Mouse (Mus musculus) adrenal gland, postnatal 25 days (tissue): Measurements from ENCODE around the gene AA986860. TPM values are rescaled to one million over a fixed set of nuclear protein-coding genes. Genes with fewer than 3 reads are reported as not detected.
A peak's percentile ranks its signal among the peaks of the same experiment; 100 is the strongest.

ENCODE experiments used
- DNase-seq: peaks from one replicate; pipeline ENCODE4 v3.0.0; 2021; ENCODE audit warnings: mixed read lengths
- total RNA-seq: library from RNA; stranded (reverse); gene quantifications from 2 replicates; pipeline ENCODE4 v1.2.3, GENCODE M21; 2021

AA986860 gene
- total RNA-seq, 1 experiment from 2014 or later, result 3.4 TPM

DNA sequence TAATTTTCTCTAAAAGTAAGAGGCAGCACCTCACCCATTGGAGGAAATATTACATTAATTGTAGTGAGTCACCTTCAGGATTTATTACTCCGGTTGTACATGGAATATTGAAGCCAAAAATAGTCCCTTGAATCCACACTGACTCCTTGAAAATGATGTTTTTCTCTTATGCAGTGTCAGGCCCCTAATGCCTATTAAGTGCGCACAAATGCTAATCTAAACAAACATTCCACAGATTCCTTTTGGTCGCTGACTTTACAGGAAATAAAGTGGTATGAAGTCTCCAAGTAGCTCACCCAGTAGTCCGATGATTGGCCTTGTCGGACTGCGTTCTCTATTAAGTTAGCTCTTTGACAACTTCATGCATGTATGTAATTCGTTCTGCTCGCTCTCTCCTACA lies 3.1 kb downstream of the AA986860 start:
- DNase-seq, result no peak

DNA sequence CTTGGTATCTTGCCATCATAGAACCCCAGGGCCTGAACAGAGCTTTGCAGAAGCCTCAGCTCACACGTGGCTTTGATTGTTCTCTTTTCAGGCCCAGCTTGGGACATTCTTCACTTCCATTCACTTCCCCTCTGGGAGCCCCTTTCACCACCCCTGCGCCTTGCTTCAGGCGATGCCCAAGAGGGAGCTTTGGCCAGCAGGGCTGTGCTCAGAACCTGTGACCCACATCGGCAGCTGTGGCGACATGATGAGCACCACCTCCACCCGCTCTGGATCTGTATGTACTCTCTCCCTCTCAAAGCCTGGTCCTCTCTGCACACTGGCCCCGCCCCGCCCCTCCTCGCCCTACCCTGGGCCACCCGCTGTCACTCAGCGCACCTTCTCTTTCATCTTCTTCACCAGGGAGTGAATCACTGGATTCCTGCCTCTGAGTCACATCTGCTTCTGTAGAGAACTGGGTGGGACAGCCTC lies 5.7 kb downstream of the AA986860 start:
- DNase-seq, result no peak

DNA sequence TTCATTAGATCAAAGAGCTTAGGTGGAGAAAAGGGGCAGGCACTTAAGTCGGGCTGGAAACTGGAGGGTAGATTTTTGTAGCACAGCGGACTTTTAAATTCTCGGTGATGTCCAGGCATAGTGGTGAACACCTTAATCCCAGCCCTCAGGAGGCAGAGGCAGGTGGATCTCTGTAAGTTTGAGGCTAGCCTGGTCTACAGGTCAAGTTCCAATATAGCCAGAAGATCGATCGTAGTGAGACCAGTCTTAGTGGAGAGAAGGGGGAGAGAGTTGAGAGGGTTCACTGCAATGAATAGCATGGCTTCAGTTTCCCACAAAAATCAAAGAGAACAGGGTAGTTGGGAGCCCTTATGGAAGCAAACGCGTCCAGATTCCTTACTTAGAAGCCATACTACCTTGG lies 6.1 kb downstream of the AA986860 start:
- no peak for DNase-seq

DNA sequence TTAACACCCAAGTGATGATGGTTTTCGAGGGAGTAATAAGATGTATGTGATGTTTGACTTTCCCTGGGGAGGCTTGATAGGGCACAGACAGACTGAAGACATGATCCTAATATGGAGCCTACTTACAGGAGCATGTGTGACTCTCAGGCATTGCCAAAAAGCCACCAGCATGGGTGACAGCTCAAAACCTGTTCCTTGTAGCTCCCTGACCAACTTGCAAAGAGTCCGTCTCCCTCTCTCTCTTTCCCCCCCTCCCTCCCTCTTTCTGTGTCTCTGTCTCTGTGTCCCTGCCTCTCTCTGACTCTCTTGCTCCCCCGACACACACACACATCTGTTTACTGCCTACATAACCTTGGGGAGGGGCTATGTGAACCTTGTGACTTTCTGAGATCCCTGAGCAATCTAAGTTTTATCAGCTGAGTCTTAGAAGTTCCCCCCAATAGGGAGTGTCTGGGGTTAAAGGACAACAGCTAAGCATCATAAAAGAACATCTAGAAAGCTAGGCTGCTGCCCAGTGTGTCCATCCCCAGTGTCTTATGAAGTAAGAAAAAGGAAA lies 6.9 kb downstream of the AA986860 start:
- no peak for DNase-seq

DNA sequence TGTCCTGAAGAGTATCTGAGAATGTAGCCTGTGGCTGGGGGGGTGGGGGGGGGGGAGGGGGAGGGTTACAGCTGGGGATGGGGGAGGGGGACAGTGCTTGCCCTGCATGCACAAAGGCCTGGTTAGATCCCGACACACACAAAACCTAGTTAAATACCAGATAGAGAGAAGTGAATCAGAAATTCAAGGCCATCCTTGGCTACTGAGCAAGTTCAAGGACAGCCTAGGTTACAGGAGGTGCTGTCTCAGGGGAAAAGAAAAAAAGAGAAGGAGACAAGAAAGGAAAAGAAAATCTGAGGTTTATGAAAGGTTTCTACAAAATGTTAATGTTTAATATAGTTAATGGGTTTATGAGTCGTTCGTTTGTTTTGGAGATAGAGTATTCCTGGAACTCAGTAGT lies 7.9 kb downstream of the AA986860 start:
- DNase-seq, result no peak

DNA sequence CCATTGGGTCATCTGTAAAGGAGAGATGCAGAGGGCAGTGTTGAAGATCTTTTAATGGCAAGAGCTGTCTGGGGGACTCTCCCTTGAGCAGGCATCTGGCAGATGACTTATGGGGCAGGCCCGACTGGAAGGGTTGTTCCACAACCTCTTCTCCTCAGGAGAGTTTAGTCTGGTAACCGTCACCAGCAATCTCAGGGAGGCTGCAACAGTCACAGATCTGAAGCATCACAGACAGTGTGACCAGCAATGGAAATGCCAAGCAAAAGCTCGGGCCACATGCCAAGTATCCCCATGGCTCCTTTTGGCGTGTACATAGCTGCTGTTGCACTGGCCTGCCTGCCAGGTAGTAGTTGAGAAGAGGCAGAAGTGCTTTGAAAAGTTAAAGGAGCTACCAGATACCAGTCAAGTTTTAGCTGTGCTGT lies 8.5 kb downstream of the AA986860 start:
- DNase-seq, result peak; percentile 34

DNA sequence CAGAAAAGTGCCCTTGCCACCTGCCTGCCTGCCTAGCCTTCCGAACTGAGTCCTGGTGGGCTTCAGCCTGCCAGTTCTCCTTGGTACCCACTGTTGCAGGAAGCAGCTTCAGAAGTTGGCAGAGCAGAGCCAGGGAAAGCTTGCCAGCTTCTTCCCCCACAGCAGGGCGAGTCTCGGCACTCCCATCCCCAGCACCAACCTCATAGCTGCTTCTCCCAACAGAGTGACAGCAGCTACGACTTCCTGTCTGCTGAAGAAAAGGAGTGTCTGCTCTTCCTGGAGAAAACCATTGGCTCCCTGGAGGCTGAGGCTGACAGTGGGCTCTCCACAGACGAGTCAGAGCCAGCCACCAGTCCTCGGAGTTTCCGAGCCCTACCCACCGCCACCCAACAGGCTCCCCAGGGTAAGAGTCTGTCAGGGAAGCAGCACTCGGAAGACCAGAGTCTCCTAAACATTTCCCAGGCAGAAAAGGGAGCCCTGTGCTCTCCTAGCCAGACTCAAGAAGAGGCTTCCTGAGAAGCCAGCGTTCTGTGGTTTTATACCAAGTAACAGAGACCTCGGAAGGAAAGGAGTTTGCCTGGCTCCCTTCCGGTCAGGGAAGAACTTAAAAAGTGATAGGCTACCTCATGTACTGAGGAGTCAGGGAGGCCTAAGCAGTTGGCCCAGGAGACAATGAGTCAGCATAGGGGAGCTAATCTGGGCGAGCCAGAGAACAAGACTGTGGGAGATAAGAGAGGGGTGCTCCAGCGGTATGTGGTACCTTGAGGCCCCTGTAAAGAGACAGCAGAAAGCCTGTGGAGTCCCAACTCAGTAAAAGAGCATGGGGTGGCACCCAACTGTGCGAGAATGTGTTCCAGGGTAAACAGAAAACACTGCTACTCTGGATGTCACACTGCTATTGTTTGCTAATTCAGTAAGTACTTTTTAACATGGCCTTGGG lies 9.3 kb downstream of the AA986860 start:
- DNase-seq, result no peak

DNA sequence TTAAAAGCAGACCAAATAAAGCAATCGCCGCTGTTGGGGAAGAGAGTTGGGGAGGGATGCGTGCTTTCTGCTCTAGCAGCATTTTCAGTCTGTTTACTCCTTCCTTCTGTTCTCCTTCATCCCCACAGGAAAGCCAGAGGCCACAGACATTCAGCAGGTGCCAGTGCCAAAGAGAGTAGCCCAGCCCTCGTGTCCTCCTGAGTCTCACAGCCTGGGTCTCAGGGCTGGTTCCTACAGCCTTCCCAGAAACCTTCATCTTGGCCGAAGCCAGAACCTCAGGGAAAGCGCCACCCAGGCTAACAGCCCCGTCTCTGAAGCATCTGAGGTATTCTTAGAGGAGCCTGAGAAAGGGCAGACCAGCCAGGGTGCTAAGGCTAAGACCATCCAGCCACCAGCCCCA lies 10.4 kb downstream of the AA986860 start:
- no peak for DNase-seq

DNA sequence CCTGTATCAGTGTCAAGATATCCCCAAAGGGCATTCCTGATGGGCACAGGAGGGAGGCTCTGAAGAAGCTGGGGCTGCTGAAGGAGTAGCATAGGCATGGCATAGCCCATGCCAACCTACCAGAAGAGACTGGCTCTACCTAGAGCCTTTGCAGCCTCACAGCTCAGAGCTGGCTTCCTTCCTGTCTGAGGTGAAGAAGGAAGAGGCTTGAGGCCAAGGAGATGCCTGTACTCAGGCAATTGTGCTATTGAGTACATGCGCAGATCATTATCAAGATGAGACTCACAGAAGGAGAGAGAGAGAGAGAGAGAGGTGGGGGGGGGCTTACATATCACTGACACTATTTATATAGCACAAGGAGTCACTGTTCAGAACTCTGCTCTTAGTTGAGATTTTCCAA lies 12.0 kb downstream of the AA986860 start:
- DNase-seq, result no peak

DNA sequence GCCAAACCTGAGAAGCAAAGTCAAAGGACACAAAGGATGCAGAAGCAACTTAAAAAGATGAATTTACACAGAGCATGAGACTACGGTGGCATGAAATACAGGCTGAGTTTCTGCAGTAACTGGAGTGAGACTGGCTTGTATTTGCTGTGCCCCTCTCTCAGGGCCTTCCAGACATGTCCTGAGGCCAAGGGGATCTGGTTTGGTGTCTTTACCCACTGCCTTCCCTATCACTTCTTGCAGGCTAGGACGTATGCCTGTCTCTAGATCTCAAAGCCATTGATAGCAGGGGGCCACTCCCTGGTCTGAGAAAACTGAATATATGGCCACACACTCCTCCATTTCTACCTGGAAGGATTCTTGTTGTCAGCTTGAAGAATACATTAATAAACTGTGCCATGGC lies 12.4 kb downstream of the AA986860 start:
- no peak for DNase-seq

DNA sequence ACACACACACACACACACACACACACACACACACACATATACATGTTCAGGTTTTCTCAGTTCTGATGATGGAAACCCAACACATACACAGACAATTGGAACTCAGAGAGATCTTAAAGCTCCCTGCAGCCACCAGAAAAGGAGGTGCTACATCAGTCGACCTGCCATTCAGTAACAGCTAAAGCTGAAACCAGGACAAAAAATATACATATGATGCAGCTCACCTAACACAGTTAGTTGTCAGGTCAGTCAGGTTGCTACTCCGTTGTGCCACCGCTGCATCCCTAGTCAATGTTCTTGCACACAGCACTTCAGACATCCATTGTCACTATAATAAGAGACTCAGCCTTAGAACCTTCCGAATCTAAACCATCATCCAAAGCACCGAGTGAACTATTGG lies 13.2 kb downstream of the AA986860 start:
- DNase-seq, result no peak

DNA sequence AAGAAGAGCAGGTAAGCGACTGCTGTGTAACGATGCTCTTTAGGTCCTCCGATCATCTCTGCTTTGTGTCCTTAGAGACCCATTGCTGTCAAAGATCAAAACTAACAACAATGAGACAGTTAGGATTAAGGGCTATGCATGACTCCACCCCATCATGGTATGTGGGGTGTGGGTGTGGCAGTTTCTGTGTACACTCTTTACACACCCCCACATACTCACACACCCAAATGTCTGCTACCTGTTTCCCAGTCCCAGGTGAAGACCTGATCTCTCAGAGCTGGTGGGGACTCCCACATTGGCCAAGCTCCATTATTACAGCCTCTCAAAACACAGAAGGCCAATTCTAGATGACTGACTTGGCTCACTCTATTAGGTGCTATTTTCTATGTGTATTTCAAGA lies 13.8 kb downstream of the AA986860 start:
- no peak for DNase-seq

DNA sequence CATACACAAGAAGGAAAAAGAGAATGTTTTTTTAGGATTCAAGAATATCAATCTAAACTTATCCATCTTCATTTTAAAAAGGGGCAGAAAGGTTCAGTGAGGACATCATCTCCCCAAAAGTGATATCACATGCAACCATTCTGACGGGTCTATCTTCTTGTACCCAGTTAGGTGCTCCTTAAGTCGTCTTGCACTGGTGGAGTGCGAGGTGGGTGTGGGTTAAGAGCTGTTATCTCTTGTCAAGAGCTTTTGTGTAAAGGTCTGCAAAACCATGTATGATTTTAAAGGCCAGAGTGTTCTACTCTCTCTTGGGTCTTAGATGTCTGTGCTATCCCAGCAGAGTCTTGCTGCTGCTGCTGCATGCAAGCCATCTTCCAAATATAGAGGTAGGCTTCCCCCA lies 15.0 kb downstream of the AA986860 start:
- DNase-seq, result no peak

DNA sequence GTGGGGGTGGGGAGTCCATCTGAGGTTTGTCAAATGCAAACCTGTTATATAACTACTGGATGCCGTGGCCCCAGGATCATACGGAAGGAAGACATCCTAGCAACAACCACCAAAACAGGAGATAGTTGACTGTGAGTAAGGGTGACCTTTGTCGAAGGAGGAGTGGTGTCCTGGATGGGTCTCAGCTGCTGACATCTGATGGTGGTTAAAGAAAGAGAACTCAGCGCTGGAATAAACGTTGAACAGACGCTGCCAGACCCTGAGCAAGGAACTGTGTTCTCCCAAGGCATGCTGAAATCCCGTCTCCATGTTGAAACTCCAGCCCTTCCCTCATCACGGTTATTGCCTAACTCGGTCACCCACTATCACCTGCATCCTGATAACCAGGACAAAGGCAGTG lies 27.9 kb downstream of the AA986860 start:
- DNase-seq, result no peak

DNA sequence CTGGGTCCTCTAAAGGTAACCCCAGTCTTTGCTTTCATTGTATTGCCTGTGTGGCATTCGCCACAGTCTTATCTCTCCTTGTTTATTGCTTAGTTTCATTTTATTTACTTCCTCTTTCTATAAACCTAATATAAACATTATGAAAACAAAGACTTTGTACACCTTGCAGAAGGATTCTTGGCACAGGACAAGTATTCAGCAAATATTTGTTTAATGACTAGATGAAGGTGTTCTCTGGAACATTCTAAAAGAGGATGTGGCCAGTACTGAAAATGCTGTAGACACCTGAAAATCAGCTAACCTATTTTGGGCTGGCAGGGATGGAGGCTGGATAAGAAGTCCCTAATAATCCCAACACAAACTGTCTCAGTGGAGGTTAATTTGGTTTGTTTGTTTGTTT lies 29.8 kb downstream of the AA986860 start:
- no peak for DNase-seq

DNA sequence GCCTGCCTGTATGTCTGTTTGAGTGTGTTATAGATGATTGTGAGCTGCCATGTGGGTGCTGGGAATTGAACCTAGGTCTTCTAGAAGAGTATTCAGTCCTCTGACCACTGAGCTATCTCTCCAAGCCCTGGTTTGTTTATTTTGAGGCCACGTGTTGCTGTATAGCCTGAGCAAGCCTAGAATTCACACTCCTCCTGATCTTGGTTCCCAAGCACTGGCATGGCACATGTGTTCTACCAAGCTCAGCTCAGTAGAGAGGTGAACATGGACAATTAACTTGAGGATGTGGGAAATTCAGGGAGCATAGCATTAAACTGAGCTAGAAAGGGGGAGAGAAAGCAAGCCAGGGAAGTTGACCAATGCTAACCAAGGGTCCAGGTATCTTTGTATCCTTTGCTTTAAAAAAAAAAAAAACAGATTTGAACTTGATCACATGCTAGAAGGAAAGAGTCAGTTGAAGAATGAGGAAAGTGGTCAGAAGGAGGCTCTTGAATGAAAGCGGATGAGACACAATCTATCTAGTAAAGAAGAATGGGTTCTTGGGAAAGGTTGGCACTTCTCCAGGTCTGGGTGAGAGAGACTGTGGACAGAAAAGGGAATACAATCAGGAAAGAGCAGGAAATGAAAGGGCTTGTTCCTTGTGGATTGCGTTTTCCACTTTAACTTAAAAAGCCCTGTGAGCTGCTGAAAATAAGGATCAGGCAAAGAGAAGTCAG lies 30.4 kb downstream of the AA986860 start:
- DNase-seq, result no peak

DNA sequence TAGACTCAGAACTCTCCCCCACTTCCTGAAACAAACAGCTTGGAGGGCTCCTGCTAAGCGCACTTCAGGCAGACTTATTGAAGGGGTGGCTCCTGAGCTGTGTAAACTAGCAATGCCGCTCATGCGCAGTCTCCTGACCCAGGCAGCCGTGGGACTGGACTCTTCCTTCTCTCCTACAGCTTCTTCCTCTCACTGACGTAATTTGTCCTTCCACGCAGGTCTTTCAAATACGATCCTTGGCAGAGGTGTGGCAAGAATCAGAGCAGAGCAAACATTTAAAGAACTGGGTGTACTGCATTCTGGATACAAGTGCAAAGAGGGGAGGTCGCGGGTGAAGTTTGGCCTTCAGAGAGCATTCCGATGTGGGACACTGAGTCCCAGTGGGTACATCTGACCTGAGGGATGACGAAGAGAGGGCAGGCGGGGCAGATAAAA lies 32.3 kb downstream of the AA986860 start:
- no peak for DNase-seq

DNA sequence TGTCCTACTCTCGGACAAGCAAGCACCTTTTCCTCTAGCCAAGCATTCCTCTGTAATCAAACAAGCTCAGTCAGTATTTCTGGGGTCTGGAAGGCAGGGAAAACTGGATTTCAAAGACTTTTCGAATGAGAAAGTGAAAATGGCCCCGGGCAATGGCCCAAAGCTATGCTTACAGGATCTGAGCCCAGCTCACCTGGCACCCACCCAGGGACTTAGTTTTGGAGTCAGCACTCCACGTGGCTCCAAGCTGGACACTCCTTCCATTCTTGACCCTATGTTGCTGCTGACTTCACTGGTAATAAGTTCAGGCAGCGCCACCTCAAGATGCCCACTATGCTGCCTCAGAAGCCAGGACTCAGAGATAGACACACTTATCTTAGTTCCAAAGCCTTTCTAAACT lies 35.3 kb downstream of the AA986860 start:
- DNase-seq, result peak; percentile 21

DNA sequence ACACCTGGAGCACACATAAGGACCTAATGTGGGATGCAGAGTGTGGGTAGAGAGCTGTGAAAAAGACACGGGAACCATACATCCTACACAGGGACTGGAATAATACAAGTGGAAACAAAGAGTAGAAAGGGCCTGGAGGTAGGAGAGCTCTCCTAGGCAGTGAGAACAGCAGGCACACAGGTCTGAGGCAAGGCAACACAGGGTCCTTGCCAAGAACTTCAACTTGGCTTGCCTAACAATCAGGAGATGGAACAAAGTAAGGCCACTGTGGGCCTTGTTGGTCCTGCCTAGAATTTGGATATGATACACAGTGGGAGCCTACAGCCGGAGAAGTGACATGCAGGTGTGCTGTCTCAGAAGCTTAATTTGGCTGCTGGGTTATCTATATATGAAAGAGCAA lies 38.1 kb downstream of the AA986860 start:
- no peak for DNase-seq

DNA sequence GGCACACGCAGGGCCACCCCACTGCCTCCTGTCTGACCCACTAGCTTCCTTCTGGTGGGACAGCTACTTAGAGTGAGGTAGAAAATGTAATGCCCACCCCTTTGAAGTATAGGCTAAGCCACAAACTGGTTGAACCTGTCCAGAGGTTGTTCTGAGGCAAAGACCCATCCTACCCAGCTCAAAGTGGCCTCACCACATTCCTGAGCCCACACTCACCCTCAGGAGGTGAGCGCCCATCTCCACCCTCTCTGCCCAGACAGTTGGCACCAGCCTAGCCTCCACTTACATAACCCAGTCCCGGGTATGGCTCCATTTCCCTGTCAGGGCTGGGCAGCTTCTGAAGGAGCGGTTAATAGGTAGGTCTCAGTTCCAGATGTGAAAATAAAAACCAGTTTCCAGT lies 38.7 kb downstream of the AA986860 start:
- no peak for DNase-seq

DNA sequence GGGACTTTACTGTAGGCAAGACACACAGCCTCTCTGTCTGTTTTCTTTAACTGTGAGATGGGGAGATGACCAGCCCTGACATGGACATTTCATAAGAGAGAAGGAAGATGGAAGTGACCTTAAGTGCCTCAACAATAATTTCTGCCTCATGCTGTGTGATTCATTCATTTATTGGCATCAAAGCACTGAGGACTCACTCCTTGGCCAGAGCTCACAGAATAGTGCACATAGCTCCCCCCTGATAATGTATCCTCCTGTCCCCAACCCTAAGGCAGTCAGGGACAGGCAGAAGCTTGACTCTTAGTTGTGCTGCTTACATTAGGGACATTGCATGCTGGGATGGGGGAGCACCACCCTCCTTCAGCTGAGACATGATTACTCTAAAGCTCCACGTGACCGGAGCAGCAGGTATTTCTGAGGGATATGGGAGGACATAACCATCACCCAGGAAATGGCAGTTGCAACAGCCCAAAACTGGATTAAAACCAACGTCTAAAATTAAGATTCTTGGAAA lies 39.3 kb downstream of the AA986860 start:
- DNase-seq, result no peak

DNA sequence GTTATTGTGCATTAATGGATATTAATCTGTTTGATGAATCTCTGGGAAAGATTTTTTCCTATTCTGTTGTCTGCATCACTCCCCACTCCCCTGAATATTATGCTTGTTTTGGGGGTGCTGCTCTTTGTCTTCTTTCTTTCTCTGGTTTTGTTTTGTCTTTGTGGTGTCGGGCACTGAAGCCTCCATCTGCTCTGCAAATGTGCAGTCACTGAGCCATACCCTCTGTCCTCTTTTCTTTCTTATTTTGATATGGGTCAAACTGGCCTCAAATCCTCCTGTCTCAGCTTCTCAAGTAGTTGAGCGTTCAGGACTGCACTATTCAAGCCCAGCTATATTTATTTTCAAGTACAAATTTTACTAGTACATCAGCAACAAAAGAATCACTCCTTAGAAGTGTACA lies 43.5 kb downstream of the AA986860 start:
- no peak for DNase-seq
